Mouse (Mus musculus) cerebellum, adult 11-12 months (tissue): ENCODE data around the gene Myl7.
"Not testable (repeated sequence)": the region's sequence is repeated elsewhere in the genome, so short reads cannot be mapped to it uniquely, and the experiment has no call there.

Source experiments
- DNase-seq: peaks from one replicate; pipeline ENCODE4 v3.0.0; 2022

Gene Myl7

DNA sequence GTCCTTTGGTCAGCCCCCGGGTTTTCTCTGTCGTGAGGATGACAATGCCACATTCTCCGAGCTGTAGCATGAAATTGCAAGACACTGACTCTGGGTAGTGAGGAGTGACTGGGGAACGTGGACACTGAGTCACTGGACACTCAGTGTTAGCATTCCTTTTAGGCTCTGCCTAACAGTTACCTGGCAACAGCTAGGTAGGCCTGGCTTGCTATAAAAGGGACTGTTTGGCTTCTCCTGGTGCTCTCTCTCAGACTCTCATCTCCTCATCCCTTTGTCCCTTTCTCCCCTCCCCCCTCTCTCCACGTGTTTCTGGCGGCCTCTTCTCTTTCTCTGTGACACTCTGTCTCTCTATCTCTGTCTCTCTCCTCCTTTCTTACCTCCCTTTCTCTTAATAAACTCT, 3.8 kb upstream of the Myl7 start:
- no peak for DNase-seq

DNA sequence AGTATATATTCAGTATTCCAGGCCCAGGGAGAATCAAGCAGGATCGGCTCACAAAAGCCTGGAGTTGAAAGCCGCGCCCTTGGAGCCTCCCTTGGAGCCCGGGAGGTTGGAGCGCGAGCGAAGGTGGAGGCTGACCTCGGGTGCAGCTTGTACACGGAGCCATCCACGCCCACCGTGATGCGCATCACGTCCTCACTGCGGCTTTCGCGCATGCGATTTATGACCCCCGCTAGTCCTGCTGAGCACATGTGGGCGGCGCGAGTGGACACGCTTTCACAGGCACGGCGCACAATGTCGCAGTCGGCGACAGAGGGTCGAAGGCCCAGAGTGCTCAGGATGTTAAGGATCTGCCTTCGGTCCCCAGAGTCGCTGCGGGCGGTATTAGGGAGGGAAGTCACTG, 3.4 kb upstream of the Myl7 start:
- peak; percentile 56 for DNase-seq

DNA sequence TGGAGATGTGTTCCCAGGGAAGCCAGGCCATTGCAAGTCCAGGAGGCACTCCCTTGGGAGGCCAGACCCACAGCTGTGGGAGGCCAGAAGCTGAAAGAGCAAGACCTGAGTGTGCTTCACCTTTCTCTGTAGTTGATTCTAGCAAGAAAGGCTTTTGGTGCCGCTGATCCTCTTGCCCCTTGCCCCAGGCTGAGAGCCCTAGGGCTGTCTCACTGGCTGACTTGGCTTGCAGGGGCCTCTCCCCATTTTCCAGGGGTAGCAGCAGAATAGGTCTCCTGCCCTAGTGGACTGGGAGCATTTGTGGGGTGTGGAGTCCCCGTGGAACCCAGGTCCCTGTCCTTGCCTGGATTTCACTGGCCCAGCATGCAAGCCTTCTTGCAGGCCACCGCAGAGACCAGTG, 2.7 kb upstream of the Myl7 start:
- peak; percentile 14 for DNase-seq

DNA sequence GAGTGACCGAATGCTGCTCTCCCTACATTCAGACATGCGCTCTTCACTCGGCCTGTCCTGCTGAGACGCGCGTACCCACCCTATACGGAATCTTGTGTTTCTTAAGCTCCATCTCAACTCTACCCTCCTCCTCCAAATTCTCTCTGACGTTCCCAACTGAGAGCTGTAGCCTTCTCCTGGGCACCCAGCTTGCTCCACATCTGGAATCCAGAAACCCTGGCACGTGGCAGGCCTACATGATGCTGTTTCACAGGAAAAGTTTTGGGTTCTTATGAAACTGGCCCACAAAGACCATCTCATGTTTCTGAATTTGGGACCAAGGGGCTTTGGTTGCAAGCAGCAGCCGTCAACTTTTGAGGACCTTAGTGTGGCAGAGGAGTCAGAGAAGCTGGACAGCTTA, 704 bp upstream of the Myl7 start:
- no peak for DNase-seq

DNA sequence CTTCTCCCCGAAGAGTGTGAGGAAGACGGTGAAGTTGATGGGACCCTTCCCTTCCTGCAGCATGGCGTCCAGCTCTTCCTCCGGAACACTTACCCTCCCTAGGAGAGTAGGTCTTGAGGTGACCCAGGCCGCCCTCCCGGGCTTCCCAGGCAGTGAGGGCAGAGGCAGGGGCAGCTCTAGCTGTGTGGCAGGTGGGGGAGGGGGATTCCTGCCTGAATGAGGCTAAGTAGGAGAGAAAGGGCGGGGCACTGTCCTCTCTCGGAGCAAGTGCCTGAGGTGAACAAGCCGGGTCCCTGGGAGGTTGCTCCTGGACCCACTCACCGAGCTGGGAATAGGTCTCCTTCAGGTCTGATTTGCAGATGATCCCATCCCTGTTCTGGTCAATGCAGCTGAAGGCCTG, 743 bp downstream of the Myl7 start:
- DNase-seq, result no peak

DNA sequence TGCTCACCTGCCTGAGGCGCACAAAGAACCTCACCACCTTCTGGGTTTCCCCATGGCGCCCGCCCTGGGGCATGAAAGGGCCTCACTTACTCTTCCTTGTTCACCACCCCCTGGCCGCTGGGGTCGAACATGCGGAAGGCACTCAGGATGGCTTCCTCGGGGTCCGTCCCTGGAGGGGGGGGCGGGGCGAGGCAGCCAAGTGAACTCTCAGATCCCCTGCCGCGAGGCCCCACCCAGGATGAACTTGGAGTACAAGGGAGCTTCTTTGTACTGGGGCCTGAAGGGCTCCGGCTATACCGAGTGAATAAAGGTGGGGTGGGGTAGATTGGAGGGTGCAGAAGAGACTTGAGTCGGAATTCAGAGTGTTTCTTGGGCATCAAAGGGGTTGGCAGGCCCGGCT, 1.4 kb downstream of the Myl7 start:
- DNase-seq, result no peak

DNA sequence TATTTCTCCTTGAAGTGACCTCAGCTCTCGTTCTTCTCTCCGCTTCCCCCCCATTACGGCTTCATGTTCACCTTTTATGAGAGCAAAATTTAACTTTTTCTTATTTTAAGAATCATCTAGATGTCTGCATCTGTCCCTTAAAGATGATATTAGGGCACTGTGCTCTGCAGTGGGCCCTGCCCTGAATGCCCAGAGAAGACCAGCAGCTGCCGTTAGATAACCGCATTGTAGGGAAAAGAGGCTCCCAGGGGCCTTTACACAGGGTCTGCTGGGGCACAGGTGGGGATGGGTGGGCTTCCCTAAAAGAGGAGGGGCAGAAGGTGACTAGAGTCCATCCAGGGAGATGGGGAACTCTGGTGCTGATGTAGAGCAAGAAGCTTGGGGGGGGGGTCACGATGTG, 4.8 kb downstream of the Myl7 start:
- DNase-seq, result no peak

DNA sequence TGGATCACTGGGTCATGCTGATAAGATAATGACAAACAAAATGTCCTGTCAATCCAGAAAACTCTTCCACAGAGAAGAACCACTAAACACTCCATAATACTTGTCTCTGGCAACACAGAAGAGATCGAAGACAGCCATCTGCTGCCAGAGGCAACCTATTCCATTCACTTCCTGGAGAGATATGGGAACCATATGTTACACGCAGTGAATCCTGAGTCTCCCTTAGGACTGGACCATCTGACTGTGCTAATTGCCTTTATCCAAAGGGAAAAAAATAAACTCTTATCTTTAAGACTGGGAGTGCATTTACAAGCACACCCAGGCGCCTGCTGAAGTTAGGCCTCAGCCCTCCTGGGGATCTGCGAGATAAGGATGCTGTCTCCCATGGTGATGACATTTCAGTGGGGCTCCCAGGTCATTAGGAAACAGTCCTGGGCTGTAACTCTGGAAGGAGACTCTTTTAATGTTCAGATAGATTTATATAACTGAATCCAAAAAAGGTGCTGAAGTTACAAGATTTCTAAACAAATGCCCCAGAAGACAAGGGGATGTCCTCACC, 5.7 kb downstream of the Myl7 start:
- DNase-seq, result no peak

DNA sequence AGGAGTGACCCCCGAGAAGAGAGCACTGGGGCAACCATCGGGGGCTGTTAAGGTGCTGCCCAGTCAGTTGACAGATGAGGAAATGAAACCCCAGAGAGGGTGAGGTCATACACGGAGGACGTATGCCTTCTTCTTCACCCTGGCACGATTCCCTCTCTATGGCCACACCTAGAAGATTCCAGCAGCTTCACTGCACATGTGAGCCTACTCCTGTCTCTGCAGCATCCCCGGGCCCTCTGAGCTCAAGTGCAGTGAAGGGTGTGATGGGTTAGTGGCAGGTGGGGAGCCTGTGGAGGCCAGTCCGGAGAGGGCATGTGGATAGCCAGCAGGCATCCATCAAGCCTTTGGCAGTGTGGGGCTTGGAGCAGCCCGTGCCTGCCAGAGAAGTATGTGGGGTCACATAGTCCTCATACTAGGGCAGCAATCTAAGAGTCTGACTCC, 6.4 kb downstream of the Myl7 start:
- DNase-seq, result peak; percentile 86

DNA sequence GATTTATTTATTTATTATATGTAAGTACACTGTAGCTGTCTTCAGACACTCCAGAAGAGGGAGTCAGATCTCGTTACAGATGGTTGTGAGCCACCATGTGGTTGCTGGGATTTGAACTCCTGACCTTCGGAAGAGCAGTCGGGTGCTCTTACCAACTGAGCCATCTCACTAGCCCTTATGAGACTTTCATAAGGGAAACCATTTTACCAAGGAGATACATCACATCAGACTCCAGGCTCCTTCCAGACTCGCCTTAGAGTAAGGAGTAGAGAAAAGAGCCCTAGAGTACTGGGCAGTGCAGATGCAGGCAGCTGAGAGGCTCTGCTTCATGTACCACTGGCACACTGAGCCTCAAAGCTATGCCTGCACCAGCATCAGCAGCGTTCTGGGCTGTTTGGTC, 10.0 kb downstream of the Myl7 start:
- DNase-seq, result not testable (repeated sequence)

DNA sequence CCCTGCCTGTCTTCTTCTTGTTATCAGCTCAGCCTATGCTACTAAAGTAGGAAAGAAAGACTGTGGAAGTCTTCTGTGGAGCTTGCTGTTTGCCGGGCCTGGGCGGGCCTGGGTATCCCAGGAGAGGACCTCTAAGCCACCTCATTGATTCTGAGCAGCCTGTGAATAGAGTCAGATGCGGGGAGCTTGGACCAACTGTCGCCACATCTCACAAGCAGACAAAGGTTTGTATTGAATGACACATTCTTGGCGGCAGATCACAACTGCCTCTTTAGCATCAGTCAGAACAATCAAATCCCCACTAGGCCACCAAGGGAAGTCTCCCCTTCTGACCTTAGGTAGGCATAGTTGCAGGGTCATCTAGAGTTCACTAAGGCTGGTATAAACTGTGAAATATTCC, 11.3 kb downstream of the Myl7 start:
- no peak for DNase-seq

DNA sequence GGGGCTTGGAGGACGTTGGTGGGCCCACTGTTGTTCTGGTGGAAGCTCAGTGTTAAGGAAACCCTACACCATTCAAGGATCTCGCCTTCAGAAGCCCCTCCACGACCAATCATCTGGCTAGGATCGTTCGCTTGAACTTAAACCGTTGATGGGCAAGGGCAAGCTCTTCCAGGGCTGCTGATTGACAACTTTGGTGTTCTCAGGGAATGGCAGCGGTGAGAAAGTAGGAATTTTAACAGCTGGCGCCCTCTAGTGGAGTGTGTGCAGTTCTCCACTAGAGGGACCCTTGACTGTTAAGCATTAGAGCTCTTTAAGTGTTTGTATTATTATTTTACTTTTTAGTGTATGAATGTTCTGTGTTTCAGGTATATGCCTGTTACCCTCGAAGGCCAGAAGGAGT, 12.4 kb downstream of the Myl7 start:
- no peak for DNase-seq

DNA sequence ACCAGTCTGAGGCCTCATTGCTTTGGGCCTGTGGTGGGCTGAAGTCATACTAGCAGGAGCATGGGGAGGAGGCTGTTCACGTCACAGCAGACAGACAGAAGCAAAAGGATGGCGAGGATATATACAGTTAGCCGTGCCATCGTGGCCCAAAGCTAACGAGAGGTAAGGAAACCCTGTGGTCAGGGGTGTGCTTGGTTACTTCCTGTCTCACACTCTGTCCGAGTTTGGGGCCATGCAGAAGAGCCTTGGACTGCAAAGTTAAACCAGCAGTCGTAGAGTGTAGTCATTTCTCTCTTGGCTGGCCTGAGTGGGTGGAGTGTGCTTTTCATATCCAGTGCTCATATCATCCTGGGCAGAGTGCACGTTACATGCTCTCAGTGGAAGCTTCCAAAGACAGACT, 16.1 kb downstream of the Myl7 start:
- no peak for DNase-seq

DNA sequence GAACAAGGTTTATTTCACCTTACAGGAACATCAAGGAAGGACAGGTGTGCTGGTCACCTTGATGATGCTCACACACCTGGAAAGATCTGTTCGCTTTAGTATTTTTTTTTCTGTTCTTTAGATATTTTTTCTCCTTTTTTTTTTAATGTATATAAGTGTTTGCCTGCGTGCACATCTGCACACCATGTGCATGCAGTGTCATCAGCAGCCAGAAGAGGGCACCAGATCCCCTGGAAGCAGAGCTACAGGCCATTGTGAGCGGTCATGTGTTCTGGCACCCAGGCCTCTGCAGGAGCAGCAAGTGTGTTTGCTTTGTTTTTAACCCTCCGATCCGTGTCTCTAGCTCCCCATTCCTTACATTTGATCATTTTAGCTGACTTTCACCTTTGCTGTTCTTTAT, 18.7 kb downstream of the Myl7 start:
- peak; percentile 67 for DNase-seq

DNA sequence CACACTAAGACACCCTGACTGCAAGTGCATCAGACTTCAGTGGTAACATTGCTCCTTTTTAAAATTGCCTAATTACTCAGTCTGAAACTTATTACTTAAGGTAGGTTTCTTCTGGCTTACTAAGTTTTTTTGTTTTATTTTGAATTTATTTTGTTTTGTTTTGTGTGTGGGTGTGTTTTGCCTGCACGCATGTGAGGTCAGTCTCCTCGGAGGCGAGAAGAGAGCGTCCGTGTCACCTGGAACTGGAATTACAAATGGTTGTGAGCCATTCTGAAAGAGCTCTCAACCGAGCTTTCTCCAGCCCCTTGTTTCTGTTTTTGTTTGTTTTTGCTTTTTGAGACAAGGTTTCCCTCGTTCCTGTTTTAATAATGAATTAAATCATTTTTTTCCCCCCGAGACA, 19.9 kb downstream of the Myl7 start:
- DNase-seq, result no peak

DNA sequence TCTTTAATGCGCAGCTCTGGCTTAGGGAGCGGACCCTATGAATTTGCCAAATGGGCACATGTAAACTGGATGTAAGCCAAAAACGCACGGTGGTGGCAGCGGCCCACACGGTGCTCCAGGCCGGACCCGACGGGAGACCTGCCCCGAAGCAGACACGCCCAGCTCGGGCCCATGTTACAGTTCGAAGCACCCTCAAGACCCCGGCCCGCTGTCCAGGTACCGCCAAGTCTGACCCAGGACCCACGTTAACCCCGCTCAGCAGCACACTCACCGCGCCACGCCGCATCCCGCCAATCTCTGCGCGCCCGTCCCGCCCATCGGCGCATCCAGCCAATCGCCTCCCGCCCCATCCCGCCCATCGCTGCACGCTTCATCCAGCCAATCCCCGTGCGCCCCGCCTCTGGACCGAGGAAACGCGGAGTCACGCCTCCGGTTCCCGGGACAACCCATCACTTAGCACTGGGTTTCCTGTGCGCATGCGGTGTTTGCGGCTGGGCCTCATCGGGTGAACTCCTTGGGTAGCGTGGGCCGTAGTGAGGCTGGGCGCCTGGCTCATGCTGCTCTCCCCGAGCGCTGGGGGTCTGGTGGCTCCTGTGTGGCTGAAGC, 20.6 kb downstream of the Myl7 start, which contains the start of gene Pold2:
Gene Pold2, minus strand, starts transcription at position 372 of the 606 bp plus-strand sequence.
- peak; percentile 97 for DNase-seq

DNA sequence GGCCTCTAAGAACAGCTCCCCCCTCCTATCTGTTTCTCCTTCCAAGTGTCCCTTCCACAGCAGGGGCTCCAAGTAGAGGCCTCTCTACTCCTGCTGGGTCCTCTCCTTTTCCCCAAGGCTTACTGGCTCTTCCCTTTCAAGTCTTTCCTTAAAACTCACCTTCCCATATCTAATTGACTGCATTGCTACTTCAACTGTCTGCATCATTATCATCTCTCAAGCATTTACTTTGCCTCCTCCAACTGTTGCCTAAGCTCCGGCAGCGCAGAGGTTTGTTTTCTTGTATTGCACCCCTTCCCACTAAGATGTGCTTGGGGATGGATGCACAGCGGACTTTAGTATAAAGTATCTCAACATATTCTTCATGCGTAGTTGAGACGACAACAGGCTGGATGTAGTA, 21.2 kb downstream of the Myl7 start:
- peak; percentile 22 for DNase-seq

DNA sequence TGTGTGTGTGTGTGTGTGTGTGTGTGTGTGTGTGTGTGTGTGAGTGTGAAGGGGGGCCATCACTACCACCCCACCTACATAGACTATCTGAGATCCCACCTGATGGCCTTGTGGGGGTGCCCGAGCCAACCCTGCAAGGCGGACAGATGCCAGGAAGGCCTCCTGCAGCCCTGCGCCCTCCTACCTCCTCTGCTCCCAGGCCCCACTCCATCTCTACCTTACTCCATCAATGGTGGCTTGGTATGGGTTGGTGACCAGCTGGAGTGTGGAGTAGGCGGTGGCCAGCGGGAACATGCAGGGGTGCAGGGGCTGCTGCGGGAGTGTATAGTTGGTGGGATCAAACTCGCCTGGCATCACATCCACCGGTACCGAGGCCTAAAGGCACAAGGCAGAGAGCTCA, 25.4 kb downstream of the Myl7 start:
- DNase-seq, result peak; percentile 10

DNA sequence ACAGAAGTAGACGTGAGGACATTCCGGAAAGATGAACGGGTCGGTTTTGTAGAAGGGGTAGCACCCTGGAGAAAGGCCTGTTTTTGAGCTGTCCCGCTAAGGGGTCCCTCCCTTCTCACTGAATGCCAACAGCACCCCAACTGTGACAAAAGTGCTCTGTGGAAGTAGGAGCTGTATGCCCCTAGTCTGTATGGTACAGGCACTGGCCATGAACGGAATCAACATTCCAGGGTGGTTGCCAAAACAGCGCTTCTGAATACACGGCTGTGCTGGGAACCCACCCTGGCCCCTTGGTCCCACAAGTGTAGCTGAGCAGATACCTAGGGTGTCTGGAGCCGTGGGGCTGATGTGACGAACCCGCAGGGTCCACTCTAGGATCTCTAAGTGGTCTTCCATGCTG, 25.9 kb downstream of the Myl7 start:
- DNase-seq, result peak; percentile 12

DNA sequence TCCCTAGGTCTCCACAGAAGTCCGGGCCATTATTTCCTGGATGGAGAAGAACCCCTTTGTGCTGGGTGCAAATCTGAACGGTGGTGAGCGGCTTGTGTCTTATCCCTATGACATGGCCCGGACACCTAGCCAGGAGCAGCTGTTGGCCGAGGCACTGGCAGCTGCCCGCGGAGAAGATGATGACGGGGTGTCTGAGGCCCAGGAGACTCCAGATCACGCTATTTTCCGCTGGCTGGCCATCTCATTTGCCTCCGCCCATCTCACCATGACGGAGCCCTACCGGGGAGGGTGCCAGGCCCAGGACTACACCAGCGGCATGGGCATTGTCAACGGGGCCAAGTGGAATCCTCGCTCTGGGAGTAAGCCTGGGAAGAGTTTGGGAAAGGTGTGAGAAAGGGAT, 28.5 kb downstream of the Myl7 start:
- no peak for DNase-seq

DNA sequence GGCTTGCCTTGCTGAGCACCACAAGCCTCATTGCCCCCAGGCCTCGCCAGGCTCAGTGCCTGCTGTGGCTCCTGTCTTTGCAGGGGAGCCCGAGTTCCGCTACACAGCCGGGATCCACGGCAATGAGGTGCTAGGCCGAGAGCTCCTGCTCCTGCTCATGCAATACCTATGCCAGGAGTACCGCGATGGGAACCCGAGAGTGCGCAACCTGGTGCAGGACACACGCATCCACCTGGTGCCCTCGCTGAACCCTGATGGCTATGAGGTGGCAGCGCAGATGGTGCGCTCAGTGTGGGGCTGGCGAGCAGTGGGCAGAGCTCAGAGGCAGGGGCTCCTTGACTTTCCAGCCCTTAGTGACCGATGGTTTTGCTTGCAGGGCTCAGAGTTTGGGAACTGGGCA, 29.3 kb downstream of the Myl7 start:
- peak; percentile 50 for DNase-seq

DNA sequence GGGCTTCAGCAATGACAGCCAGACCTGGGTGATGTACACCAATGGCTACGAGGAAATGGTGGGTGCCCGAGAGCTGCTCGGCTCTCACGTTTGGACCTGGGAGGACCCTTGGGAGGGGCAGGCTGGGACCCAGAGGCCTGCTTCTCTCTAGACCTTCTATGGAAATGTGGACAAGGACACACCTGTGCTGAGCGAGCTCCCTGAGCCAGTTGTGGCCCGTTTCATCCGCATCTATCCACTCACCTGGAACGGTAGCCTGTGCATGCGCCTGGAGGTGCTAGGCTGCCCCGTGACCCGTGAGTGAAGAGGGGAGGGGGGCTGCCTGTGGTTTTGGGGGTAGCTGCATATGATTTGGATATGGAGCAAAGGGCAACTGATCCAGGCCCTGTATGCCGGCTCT, 30.3 kb downstream of the Myl7 start:
- no peak for DNase-seq

DNA sequence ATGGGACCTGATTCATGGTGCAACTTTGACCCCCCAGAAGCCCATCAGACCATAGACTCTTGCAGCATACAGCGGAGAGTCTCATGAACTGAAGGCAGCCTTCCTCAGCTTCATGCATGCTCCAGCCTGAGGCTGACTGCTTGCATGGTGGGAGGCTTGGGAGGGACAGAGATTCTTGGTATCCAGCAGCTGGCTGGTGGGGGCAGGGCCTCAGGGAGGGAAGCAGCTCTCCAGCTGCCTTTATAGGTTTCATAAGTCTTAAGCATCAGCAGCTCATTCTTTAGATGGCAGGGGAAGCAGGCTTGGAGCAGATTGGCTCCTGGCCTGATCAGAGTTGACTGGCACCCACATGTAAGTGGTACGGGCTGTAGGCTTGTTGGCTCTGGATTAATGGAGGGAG, 31.4 kb downstream of the Myl7 start:
- no peak for DNase-seq

DNA sequence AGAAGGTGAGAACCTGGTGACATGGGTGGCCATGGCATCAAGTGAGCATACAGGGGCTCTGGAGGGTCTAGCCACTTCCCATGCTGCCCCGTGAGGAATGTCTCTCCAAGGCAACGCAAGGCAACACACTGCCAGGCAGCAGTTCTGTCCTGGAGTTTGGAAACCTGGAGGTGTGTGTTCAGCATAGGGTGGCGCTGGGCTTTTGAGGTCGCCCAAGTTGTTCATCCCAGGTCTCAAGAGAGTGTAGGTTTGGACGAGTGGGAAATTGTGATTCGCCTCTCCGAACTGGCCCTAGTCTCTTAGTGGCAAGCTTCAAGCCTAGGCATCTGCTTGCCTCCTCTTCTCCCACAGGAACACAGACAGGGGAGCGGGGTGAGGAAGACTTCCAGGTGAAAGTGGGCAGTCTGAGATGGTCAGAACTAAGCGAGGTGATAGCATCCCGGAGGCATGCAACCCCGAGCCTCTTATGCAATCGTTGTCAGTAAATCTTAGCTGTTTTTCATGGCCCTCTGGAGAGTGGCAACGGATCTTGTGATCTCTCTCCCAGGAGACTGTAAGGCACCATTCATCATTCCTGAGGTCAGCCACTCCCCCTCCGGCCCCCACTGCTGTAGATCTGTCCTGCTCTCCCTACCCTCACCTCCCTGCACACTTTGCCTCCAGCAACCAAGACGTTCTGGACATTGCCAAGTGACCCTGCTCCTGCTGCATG, 36.0 kb downstream of the Myl7 start:
- DNase-seq, result no peak
